Mouse (Mus musculus) embryonic facial prominence, embryonic 13.5 days (tissue): ENCODE data around the gene Tead3. TPM values are rescaled to one million over a fixed set of nuclear protein-coding genes. Genes with fewer than 3 reads are reported as not detected.
A peak's percentile ranks its signal among the peaks of the same experiment; 100 is the strongest.

Experiments
- ATAC-seq: fragments of 200-750 bp; cut with Nextera tagmentation; 2 replicates; pipeline ENCODE4 v1.8.0; 2017; ENCODE audit warnings: low read depth; ENCODE audit not compliant: insufficient number of reproducible peaks, insufficient read depth, low FRiP score, low TSS enrichment
- H3K27ac ChIP-seq: fragments of 300-500 bp; sonication (generic); 2 replicates; pipeline ENCODE4 v1.5.1; 2015; ENCODE audit warnings: moderate library complexity, mild to moderate bottlenecking, inconsistent platforms
- H3K27me3 ChIP-seq: fragments of 300-500 bp; sonication (generic); 2 replicates; pipeline ENCODE4 v1.6.1; 2015; ENCODE audit warnings: mild to moderate bottlenecking, inconsistent platforms
- H3K36me3 ChIP-seq: fragments of 300-500 bp; sonication (generic); 2 replicates; pipeline ENCODE4 v1.6.1; 2015; ENCODE audit warnings: mild to moderate bottlenecking, inconsistent platforms
- H3K4me1 ChIP-seq: fragments of 300-500 bp; sonication (generic); 2 replicates; pipeline ENCODE4 v1.6.1; 2015; ENCODE audit warnings: inconsistent platforms
- H3K4me2 ChIP-seq: fragments of 300-500 bp; sonication (generic); 2 replicates; pipeline ENCODE4 v1.6.1; 2015; ENCODE audit warnings: moderate library complexity, mild to moderate bottlenecking, inconsistent platforms
- H3K4me3 ChIP-seq: fragments of 300-500 bp; sonication (generic); 2 replicates; pipeline ENCODE4 v1.5.1; 2015; ENCODE audit warnings: mild to moderate bottlenecking, inconsistent platforms
- H3K9ac ChIP-seq: fragments of 300-500 bp; sonication (generic); 2 replicates; pipeline ENCODE4 v1.6.1; 2015; ENCODE audit warnings: mild to moderate bottlenecking, inconsistent platforms
- H3K9me3 ChIP-seq: fragments of 300-500 bp; sonication (generic); 2 replicates; pipeline ENCODE4 v1.6.1; 2016; ENCODE audit warnings: inconsistent platforms
- WGBS: fragments of 180-500 bp; shearing (Covaris S2); methylation state at CpG from one replicate; pipeline ENCODE4 v1.1.7; 2015; ENCODE audit warnings: mixed read lengths; 5-methylcytosine and 5-hydroxymethylcytosine counted together
- polyA plus RNA-seq: library from polyadenylated mRNA; unstranded; fragments of >200 nt; fragmentation: Nextera tagmentation; extraction: Ambion mirVana; gene quantifications from 2 replicates; pipeline ENCODE4 v1.2.1, GENCODE M21; 2015

Gene Tead3
- polyA plus RNA-seq, 1 experiment from 2014 or later: 18.9 TPM

- 2% methylated on average over 11 of the region's 11 CpGs for WGBS
- Histone ChIP-seq H3K4me1 (peaks cover 20% of the 10 kb centered on the region), H3K36me3 (peaks cover 33% of the 10 kb centered on the region), H3K4me3 (peak overlapping the region; percentile 87), H3K9ac (peak overlapping the region; percentile 97), H3K9me3 (no peaks in the 10 kb centered on the region), H3K27me3 (no peaks in the 10 kb centered on the region), H3K27ac (peak overlapping the region; percentile 92), H3K4me2 (peak overlapping the region; percentile 72)
- ATAC-seq: peak; percentile 15; the same call in 1 of the 2 replicates
Observed at GRCm38 (mm10) chr17:28313880-28314225, 36.8 kb downstream of the Tead3 start.

- Histone ChIP-seq H3K27ac (peak within 1 kb of the TSS; percentile 92), H3K4me3 (peak within 1 kb of the TSS; percentile 87), H3K4me1 (peaks cover 24% of the 10 kb centered on the region), H3K9ac (peak within 1 kb of the TSS; percentile 97), H3K9me3 (no peaks in the 10 kb centered on the region), H3K4me2 (peak within 1 kb of the TSS; percentile 72), H3K36me3 (peaks cover 28% of the 10 kb centered on the region), H3K27me3 (no peaks in the 10 kb centered on the region)
- WGBS: under 1% methylated on average over 69 of the region's 69 CpGs
- ATAC-seq: peak; percentile 97
Observed at GRCm38 (mm10) chr17:28313212-28313879, 37.3 kb downstream of the Tead3 start, which contains the start of gene Fance. Gene Fance (plus strand): TSS chr17:28313519.

GRCm38 (mm10) chr17:28312232-28313211 lies 38.1 kb downstream of the Tead3 start:
- Histone ChIP-seq H3K4me1 (peaks cover 26% of the 10 kb centered on the region), H3K27me3 (no peaks in the 10 kb centered on the region), H3K4me3 (peak overlapping the region; percentile 87), H3K9me3 (no peaks in the 10 kb centered on the region), H3K4me2 (peak overlapping the region; percentile 72), H3K36me3 (peaks cover 20% of the 10 kb centered on the region), H3K27ac (peak overlapping the region; percentile 55), H3K9ac (peak overlapping the region; percentile 32; the same call in 1 of the 2 replicates)
- no peak for ATAC-seq
- 22% methylated on average over 17 of the region's 17 CpGs for WGBS

- Histone ChIP-seq H3K4me2 (no peak overlapping the region), H3K4me3 (no peak overlapping the region), H3K9ac (0 out of 2 replicates have a peak overlapping the region, but pooled peaks have one; percentile 36), H3K27ac (no peak overlapping the region), H3K4me1 (peaks cover 26% of the 10 kb centered on the region), H3K27me3 (no peaks in the 10 kb centered on the region), H3K36me3 (peaks cover 10% of the 10 kb centered on the region), H3K9me3 (no peaks in the 10 kb centered on the region)
- 54% methylated on average over 5 of the region's 5 CpGs for WGBS
- ATAC-seq: no peak
Observed at GRCm38 (mm10) chr17:28311366-28312132, 39.1 kb downstream of the Tead3 start.

- H3K27me3 ChIP-seq: no peaks in the 10 kb centered on the region
- WGBS: 81% methylated on average over 3 of the region's 3 CpGs
- H3K9ac ChIP-seq: no peak overlapping the region
- peaks cover 25% of the 10 kb centered on the region for H3K4me1 ChIP-seq
- no peak overlapping the region for H3K4me2 ChIP-seq
- no peak overlapping the region for H3K27ac ChIP-seq
- no peak overlapping the region for H3K4me3 ChIP-seq
- H3K9me3 ChIP-seq: no peaks in the 10 kb centered on the region
- H3K36me3 ChIP-seq: peaks cover 3% of the 10 kb centered on the region
- no peak for ATAC-seq
Observed at GRCm38 (mm10) chr17:28310831-28311230, 39.8 kb downstream of the Tead3 start.

GRCm38 (mm10) chr17:28308297-28309195 lies 42.1 kb downstream of the Tead3 start:
- H3K4me1 ChIP-seq: peaks cover 6% of the 10 kb centered on the region
- WGBS: 14% methylated on average over 18 of the region's 18 CpGs
- H3K4me2 ChIP-seq: peak overlapping the region; percentile 33; the same call in 1 of the 2 replicates
- no peaks in the 10 kb centered on the region for H3K27me3 ChIP-seq
- peak overlapping the region; percentile 49 for H3K9ac ChIP-seq
- no peak overlapping the region; the same call in none of the 2 replicates for H3K4me3 ChIP-seq
- H3K9me3 ChIP-seq: no peaks in the 10 kb centered on the region
- no peaks in the 10 kb centered on the region for H3K36me3 ChIP-seq
- H3K27ac ChIP-seq: no peak overlapping the region
- no peak for ATAC-seq

DNA sequence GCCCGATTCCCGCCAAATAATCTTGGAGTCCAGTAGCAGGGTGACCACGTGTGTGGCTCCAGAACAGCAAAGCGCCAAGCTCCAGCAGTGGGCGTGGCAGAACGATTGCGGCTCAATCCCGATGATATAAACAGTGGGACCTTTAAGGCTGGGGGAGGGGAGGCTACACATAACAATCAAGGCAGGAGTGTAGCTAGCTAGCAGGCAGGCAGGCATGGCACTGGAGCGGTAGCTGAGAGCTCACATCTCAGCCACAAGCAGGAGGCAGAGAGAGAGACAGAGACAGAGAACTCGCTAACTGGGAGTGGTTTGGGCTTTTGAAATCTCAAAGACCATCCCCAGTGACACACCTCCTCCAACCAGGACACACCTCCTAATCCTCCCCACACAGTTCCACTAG lies 45.4 kb downstream of the Tead3 start:
- ATAC-seq: no peak
- Histone ChIP-seq H3K4me2 (no peak overlapping the region), H3K27me3 (no peaks in the 10 kb centered on the region), H3K4me1 (peaks cover 9% of the 10 kb centered on the region), H3K9me3 (no peaks in the 10 kb centered on the region), H3K27ac (no peak overlapping the region), H3K9ac (no peak overlapping the region), H3K36me3 (0 out of 2 replicates have a peak, but pooled peaks cover 8% of the 10 kb centered on the region), H3K4me3 (no peak overlapping the region)
- WGBS: 57% methylated on average over 10 of the region's 10 CpGs

- Histone ChIP-seq H3K4me2 (no peak overlapping the region), H3K4me3 (no peak overlapping the region), H3K4me1 (peaks cover 14% of the 10 kb centered on the region), H3K27me3 (no peaks in the 10 kb centered on the region), H3K9ac (no peak overlapping the region; the same call in 1 of the 2 replicates), H3K27ac (no peak overlapping the region), H3K9me3 (no peaks in the 10 kb centered on the region), H3K36me3 (peaks cover 37% of the 10 kb centered on the region)
- 50% methylated on average over 3 of the region's 3 CpGs for WGBS
- ATAC-seq: no peak
Observed at GRCm38 (mm10) chr17:28300850-28301249, 49.8 kb downstream of the Tead3 start.

GRCm38 (mm10) chr17:28300323-28300722 lies 50.3 kb downstream of the Tead3 start:
- Histone ChIP-seq H3K27me3 (no peaks in the 10 kb centered on the region), H3K4me2 (no peak overlapping the region), H3K36me3 (peaks cover 41% of the 10 kb centered on the region), H3K4me3 (no peak overlapping the region), H3K9ac (no peak overlapping the region), H3K9me3 (no peaks in the 10 kb centered on the region), H3K27ac (peak overlapping the region; percentile 48), H3K4me1 (peaks cover 14% of the 10 kb centered on the region)
- 35% methylated on average over 9 of the region's 9 CpGs for WGBS
- ATAC-seq: no peak; the same call in 1 of the 2 replicates

DNA sequence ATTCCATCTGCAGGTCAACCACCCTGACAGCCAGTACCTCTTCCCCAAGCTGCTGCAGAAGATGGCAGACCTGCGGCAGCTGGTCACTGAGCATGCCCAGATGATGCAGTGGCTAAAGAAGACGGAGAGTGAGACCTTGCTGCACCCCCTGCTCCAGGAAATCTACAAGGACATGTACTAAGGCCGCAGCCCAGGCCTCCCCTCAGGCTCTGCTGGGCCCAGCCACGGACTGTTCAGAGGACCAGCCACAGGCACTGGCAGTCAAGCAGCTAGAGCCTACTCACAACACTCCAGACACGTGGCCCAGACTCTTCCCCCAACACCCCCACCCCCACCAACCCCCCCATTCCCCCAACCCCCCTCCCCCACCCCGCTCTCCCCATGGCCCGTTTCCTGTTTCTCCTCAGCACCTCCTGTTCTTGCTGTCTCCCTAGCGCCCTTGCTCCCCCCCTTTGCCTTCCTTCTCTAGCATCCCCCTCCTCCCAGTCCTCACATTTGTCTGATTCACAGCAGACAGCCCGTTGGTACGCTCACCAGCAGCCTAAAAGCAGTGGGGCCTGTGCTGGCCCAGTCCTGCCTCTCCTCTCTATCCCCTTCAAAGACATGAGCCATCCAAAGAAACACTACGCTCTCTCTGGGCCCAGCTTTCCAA lies 50.8 kb downstream of the Tead3 start:
- Histone ChIP-seq H3K9me3 (no peaks in the 10 kb centered on the region), H3K4me3 (no peak overlapping the region), H3K27me3 (no peaks in the 10 kb centered on the region), H3K36me3 (peaks cover 41% of the 10 kb centered on the region), H3K9ac (peak overlapping the region; percentile 59), H3K27ac (peak overlapping the region; percentile 48), H3K4me1 (peaks cover 20% of the 10 kb centered on the region), H3K4me2 (no peak overlapping the region)
- no peak for ATAC-seq
- 30% methylated on average over 10 of the region's 11 CpGs for WGBS
